Mouse (Mus musculus) thymus, adult 2 months (tissue): Measurements from ENCODE around the gene Anapc7.

Experiments used
- CTCF ChIP-seq: fragments of 200-500 bp; IDR thresholded peaks from 2 replicates; pipeline ENCODE4 v1.5.1; 2012; ENCODE audit warnings: mild to moderate bottlenecking, control low read depth, low read length, moderate library complexity, borderline replicate concordance; ENCODE audit not compliant: control insufficient read depth, poor library complexity, insufficient read depth; ENCODE audit errors: extremely low read depth
- POLR2A ChIP-seq: fragments of 200-500 bp; IDR thresholded peaks from 2 replicates; pipeline ENCODE4 v1.6.1; 2012; ENCODE audit warnings: mild to moderate bottlenecking, low read length, control low read depth, moderate library complexity; ENCODE audit not compliant: control insufficient read depth, poor library complexity, insufficient read depth; ENCODE audit errors: extremely low read depth

DNA sequence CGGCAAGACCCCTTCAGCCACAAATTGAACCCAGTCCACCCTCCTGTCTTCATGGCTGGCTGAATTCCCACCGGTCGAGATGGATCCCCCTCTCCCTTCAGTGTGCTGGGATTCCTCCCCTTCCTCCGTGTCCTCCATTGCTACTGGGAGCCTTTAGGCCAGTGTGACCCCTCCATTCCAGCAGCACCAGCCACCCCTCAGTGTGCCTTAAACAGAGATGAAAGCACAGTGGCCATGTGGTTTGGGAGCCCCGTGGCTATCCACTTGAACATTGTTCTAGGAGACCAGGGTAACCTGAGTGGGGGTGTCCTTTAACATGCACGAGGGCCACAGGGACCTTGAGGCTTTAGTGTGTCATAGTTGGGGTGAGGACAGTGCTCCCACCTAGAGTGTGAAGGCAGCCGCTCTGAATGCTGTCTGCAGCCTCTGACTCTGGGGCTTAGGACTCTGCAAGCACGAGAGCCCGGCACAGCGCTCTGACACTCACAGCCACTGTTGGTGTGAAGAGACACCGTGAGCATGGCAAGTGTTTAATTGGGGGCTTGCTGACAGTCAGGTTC is 23.6 kb downstream of the Anapc7 start:
- TF ChIP-seq POLR2A (no peak), CTCF (no peak)
